Mouse (Mus musculus): ENCODE measurements around the gene Mrgpra9. TPM values are rescaled to one million over a fixed set of nuclear protein-coding genes. Genes with fewer than 3 reads are reported as not detected.
"Not testable (repeated sequence)": the region's sequence is repeated elsewhere in the genome, so short reads cannot be mapped to it uniquely, and the experiment has no call there.

The Mrgpra9 gene
- polyA plus RNA-seq (2015; fragmentation: Nextera tagmentation; extraction: Ambion mirVana), result not detected in 2 replicates

GRCm38 (mm10) chr7:47252770-47253169 lies at the start of gene Mrgpra9:
Mrgpra9 (minus strand) TSS chr7:47252848.
- WGBS, result 64% methylated on average over 1 of the region's 1 CpGs
- no peak within 1 kb of the TSS for H3K9ac ChIP-seq (replicated peaks)
- no peak within 1 kb of the TSS for H3K27ac ChIP-seq (replicated peaks)
- ATAC-seq (replicated peaks), result no peak
- no peaks in the 10 kb centered on the region for H3K4me1 ChIP-seq
- H3K9me3 ChIP-seq, result no peaks in the 10 kb centered on the region
- no peak within 1 kb of the TSS for H3K4me3 ChIP-seq
- no peaks in the 10 kb centered on the region for H3K36me3 ChIP-seq
- H3K4me2 ChIP-seq (replicated peaks), result no peak within 1 kb of the TSS
- no peaks in the 10 kb centered on the region for H3K27me3 ChIP-seq

GRCm38 (mm10) chr7:47299612-47300011 lies 47.0 kb upstream of the Mrgpra9 start:
- not testable (repeated sequence) for H3K36me3 ChIP-seq; H3K27me3 ChIP-seq; H3K4me2 ChIP-seq (replicated peaks); H3K9me3 ChIP-seq; H3K9ac ChIP-seq (replicated peaks); H3K4me3 ChIP-seq; H3K4me1 ChIP-seq; H3K27ac ChIP-seq (replicated peaks); ATAC-seq (replicated peaks)

GRCm38 (mm10) chr7:47271547-47271946 lies 18.9 kb upstream of the Mrgpra9 start:
- H3K36me3 ChIP-seq; H3K4me2 ChIP-seq (replicated peaks); ATAC-seq (replicated peaks); H3K27me3 ChIP-seq; H3K9ac ChIP-seq (replicated peaks); H3K27ac ChIP-seq (replicated peaks); H3K4me3 ChIP-seq; H3K9me3 ChIP-seq; H3K4me1 ChIP-seq: not testable (repeated sequence)
- WGBS, result 94% methylated on average over 5 of the region's 5 CpGs

- H3K27ac ChIP-seq (replicated peaks), result no peak overlapping the region
- no peak overlapping the region for H3K4me3 ChIP-seq
- no peaks in the 10 kb centered on the region for H3K27me3 ChIP-seq
- H3K9ac ChIP-seq (replicated peaks), result no peak overlapping the region
- no peaks in the 10 kb centered on the region for H3K36me3 ChIP-seq
- ATAC-seq (replicated peaks), result no peak
- no peak overlapping the region for H3K4me2 ChIP-seq (replicated peaks)
- H3K9me3 ChIP-seq, result no peaks in the 10 kb centered on the region
- 72% methylated on average over 3 of the region's 3 CpGs for WGBS
- no peaks in the 10 kb centered on the region for H3K4me1 ChIP-seq
Measured at GRCm38 (mm10) chr7:47244658-47245057, 8.0 kb downstream of the Mrgpra9 start.

- no peak for ATAC-seq (replicated peaks)
Measured at GRCm38 (mm10) chr7:47204830-47205229, 47.8 kb downstream of the Mrgpra9 start, which contains the start of gene Mrgpra6. Mrgpra6 (minus strand) TSS chr7:47204920.

GRCm38 (mm10) chr7:47195271-47195670 lies 57.4 kb downstream of the Mrgpra9 start:
- no peak overlapping the region for H3K4me2 ChIP-seq (replicated peaks)
- no peaks in the 10 kb centered on the region for H3K9me3 ChIP-seq
- no peak overlapping the region for H3K4me3 ChIP-seq
- no peak overlapping the region for H3K9ac ChIP-seq (replicated peaks)
- WGBS, result 54% methylated on average over 1 of the region's 1 CpGs
- H3K36me3 ChIP-seq, result no peaks in the 10 kb centered on the region
- H3K27me3 ChIP-seq, result no peaks in the 10 kb centered on the region
- ATAC-seq (replicated peaks), result no peak
- no peaks in the 10 kb centered on the region for H3K4me1 ChIP-seq
- no peak overlapping the region for H3K27ac ChIP-seq (replicated peaks)

More at GRCm38 (mm10) chr7:47204830-47205229, 47.8 kb downstream of the Mrgpra9 start, which contains the start of gene Mrgpra6:
- no peak within 1 kb of the TSS for H3K9ac ChIP-seq (replicated peaks)
- WGBS, result 72% methylated on average over 4 of the region's 4 CpGs
- H3K9me3 ChIP-seq, result no peaks in the 10 kb centered on the region
- H3K27me3 ChIP-seq, result no peaks in the 10 kb centered on the region
- no peaks in the 10 kb centered on the region for H3K36me3 ChIP-seq
- H3K27ac ChIP-seq (replicated peaks), result no peak within 1 kb of the TSS
- no peaks in the 10 kb centered on the region for H3K4me1 ChIP-seq
- no peak within 1 kb of the TSS for H3K4me3 ChIP-seq
- H3K4me2 ChIP-seq (replicated peaks), result no peak within 1 kb of the TSS

Other genes with a start within 250 kb of the Mrgpra9 start
- gene Spty2d1, start 244.4 kb downstream of the Mrgpra9 start, polyA plus RNA-seq (2015; fragmentation: Nextera tagmentation; extraction: Ambion mirVana), result 11.5 and 12.2 TPM in 2 replicates
- gene Tmem86a, start 202.2 kb downstream of the Mrgpra9 start, polyA plus RNA-seq (2015; fragmentation: Nextera tagmentation; extraction: Ambion mirVana), result 25.4 and 25.7 TPM in 2 replicates
- 69.6 and 72.1 TPM in 2 replicates for gene Ptpn5, start 119.2 kb downstream of the Mrgpra9 start, polyA plus RNA-seq (2015; fragmentation: Nextera tagmentation; extraction: Ambion mirVana)
- gene Mrgpra6, start 47.9 kb downstream of the Mrgpra9 start, polyA plus RNA-seq (2015; fragmentation: Nextera tagmentation; extraction: Ambion mirVana), result not detected in 2 replicates
- gene Mrgpra1, start 101.4 kb upstream of the Mrgpra9 start, polyA plus RNA-seq (2015; fragmentation: Nextera tagmentation; extraction: Ambion mirVana), result not detected in 2 replicates
- not detected in 2 replicates for gene Mrgpra2a, start 199.3 kb upstream of the Mrgpra9 start, polyA plus RNA-seq (2015; fragmentation: Nextera tagmentation; extraction: Ambion mirVana)

Data from forebrain, embryonic 15.5 days (tissue).